In the genomic region with DNA sequence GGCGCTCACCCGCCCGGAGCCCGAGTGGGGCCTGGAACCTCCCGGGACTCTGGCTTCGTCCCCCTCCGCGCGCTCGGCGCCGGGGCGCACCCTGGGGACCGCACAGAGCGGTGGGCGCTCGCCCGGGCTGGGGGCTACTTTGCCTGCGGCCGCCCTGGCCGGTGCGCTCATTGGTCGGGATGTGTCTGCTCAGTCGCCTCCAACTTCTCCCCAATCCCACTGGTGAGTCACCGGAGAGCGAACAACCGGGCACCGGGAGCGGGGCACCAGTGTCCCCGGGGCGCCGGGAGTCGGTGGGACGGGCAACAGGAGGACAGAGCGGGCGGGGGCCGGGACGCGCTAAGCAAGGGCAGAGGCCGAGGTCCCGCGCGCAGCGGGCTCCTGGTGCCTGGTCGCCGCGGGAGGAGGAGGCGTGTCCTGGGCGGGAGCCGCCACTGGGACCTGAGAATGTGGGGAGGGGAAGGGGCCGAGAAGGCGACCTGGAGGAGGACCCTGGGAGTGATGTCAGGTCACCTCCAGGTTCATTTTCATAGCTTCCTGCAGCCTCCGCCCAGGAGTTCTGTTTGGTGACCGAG, we compare ENCODE assay signal across 8 mouse cellular contexts. TPM values are rescaled to one million over a fixed set of nuclear protein-coding genes. Genes with fewer than 3 reads are reported as not detected.
DNase-seq lines count a peak whose midpoint lies in the region; ATAC-seq and TF ChIP-seq lines count a peak whose summit lies in the region.

No protein-coding gene starts in this region.

- peak overlapping the region; percentile 83 for H3K9ac ChIP-seq in ES-Bruce4 (ENCODE audit: low read depth, poor library complexity, severe bottlenecking)
- H3K9ac ChIP-seq in forebrain, embryonic 13.5 days: peak overlapping the region; percentile 67
- H3K9ac ChIP-seq in heart, postnatal 0 days (replicated peaks; ENCODE audit: low read depth, low read length): peak overlapping the region; percentile 50
- peak overlapping the region; percentile 45 for H3K9ac ChIP-seq in lung, embryonic 15.5 days

- H3K27me3 ChIP-seq in ES-Bruce4 (ENCODE audit: control insufficient read depth, insufficient read depth, low read length, poor library complexity, severe bottlenecking): no peaks in the 10 kb centered on the region
- H3K27me3 ChIP-seq in forebrain, embryonic 13.5 days: peaks cover 23% of the 10 kb centered on the region
- 0 out of 2 replicates have a peak, but pooled peaks cover 6% of the 10 kb centered on the region for H3K27me3 ChIP-seq in heart, postnatal 0 days (ENCODE audit: control insufficient read depth, insufficient read depth, low read length)
- H3K27me3 ChIP-seq in lung, embryonic 15.5 days: peaks cover 15% of the 10 kb centered on the region; the same call in 1 of the 2 replicates

- H3K27ac ChIP-seq in ES-Bruce4 (ENCODE audit: insufficient read depth, low read length): peak overlapping the region; percentile 88
- no peak overlapping the region for H3K27ac ChIP-seq in forebrain, embryonic 13.5 days
- H3K27ac ChIP-seq in heart, postnatal 0 days (ENCODE audit: low read depth): no peak overlapping the region; the same call in 1 of the 2 replicates
- peak overlapping the region; percentile 46 for H3K27ac ChIP-seq in lung, embryonic 15.5 days

- ATAC-seq in forebrain, embryonic 13.5 days: peak; percentile 87
- ATAC-seq in heart, postnatal 0 days (ENCODE audit: insufficient read depth, low read depth): peak; percentile 71
- ATAC-seq in lung, embryonic 15.5 days (ENCODE audit: borderline replicate concordance, extremely low read depth, low FRiP score, low TSS enrichment): peak; percentile 83
- no peak for ATAC-seq in monocyte, adult 5-6 weeks (replicated peaks; ENCODE audit: insufficient number of reproducible peaks, low FRiP score, low TSS enrichment, poor library complexity, severe bottlenecking)

- peaks cover 3% of the 10 kb centered on the region; the same call in 1 of the 2 replicates for H3K36me3 ChIP-seq in ES-Bruce4 (ENCODE audit: control insufficient read depth, insufficient read depth, low read length, poor library complexity, severe bottlenecking)
- no peaks in the 10 kb centered on the region for H3K36me3 ChIP-seq in forebrain, embryonic 13.5 days (ENCODE audit: poor library complexity, severe bottlenecking)
- no peaks in the 10 kb centered on the region for H3K36me3 ChIP-seq in heart, postnatal 0 days (replicated peaks; ENCODE audit: control insufficient read depth, insufficient read depth, low read length)
- no peaks in the 10 kb centered on the region for H3K36me3 ChIP-seq in lung, embryonic 15.5 days

- H3K4me2 ChIP-seq in forebrain, embryonic 13.5 days: peak overlapping the region; percentile 100
- peak overlapping the region; percentile 99 for H3K4me2 ChIP-seq in heart, postnatal 0 days (ENCODE audit: low read depth, low read length)
- peak overlapping the region; percentile 99 for H3K4me2 ChIP-seq in lung, embryonic 15.5 days

- 0% methylated on average over 41 of the region's 54 CpGs for WGBS in forebrain, embryonic 13.5 days
- under 1% methylated on average over 48 of the region's 54 CpGs for WGBS in heart, postnatal 0 days
- WGBS in lung, embryonic 15.5 days: under 1% methylated on average over 48 of the region's 54 CpGs

- TF ChIP-seq CTCF in ES-Bruce4 (IDR thresholded peaks at IDR 0.05; ENCODE audit: low read depth, low read length): no peak
- TF ChIP-seq CTCF in heart, postnatal 0 days (IDR thresholded peaks at IDR 0.05; ENCODE audit: low read depth): no peak

- H3K4me1 ChIP-seq in ES-Bruce4 (ENCODE audit: control insufficient read depth, insufficient read depth, low read length): peaks cover 1% of the 10 kb centered on the region
- H3K4me1 ChIP-seq in forebrain, embryonic 13.5 days: peaks cover 4% of the 10 kb centered on the region; the same call in 1 of the 2 replicates
- H3K4me1 ChIP-seq in heart, postnatal 0 days (ENCODE audit: control insufficient read depth, insufficient read depth): no peaks in the 10 kb centered on the region
- 0 out of 2 replicates have a peak, but pooled peaks cover 3% of the 10 kb centered on the region for H3K4me1 ChIP-seq in lung, embryonic 15.5 days

- DNase-seq in adrenal gland, postnatal 25 days: peak; percentile 61
- DNase-seq in heart, postnatal 0 days (ENCODE audit: low spot score): no peak
- DNase-seq in kidney, postnatal 10 days: peak; percentile 81
- peak; percentile 67 for DNase-seq in ovary, postnatal 36 days (ENCODE audit: low spot score)

- H3K9me3 ChIP-seq in ES-Bruce4 (replicated peaks; ENCODE audit: control insufficient read depth, insufficient read depth, low read length, poor library complexity, severe bottlenecking): no peaks in the 10 kb centered on the region
- H3K9me3 ChIP-seq in forebrain, embryonic 13.5 days (replicated peaks): no peaks in the 10 kb centered on the region
- H3K9me3 ChIP-seq in heart, postnatal 0 days (replicated peaks; ENCODE audit: control insufficient read depth, low read length): no peaks in the 10 kb centered on the region
- H3K9me3 ChIP-seq in lung, embryonic 15.5 days: no peaks in the 10 kb centered on the region

- no peak for TF ChIP-seq POLR2A in ES-Bruce4 (IDR thresholded peaks at IDR 0.05; ENCODE audit: insufficient read depth, low read length)

- peak overlapping the region; percentile 57 for H3K4me3 ChIP-seq in ES-Bruce4 (ENCODE audit: low read depth, low read length)
- H3K4me3 ChIP-seq in forebrain, embryonic 13.5 days: peak overlapping the region; percentile 70
- H3K4me3 ChIP-seq in heart, postnatal 0 days (ENCODE audit: low read depth, low read length): peak overlapping the region; percentile 72
- peak overlapping the region; percentile 66 for H3K4me3 ChIP-seq in lung, embryonic 15.5 days

- TF ChIP-seq EP300 in ES-Bruce4 (IDR thresholded peaks at IDR 0.05; ENCODE audit: insufficient read depth, low read depth, low read length): peak; percentile 50; the same call in 1 of the 2 replicates
- TF ChIP-seq EP300 in heart, postnatal 0 days (IDR thresholded peaks at IDR 0.05; ENCODE audit: low read depth): no peak

RNA-seq across cellular contexts. Expression of a gene that starts 54.4 kb away (rescaled TPM):
- 78.7 and 80.3 TPM in 2 replicates for polyA plus RNA-seq in ES-Bruce4 (2011; ENCODE audit: insufficient read depth, insufficient read length, low read depth, missing spikeins)
- 24.1 and 26.4 TPM in 2 replicates for total RNA-seq in adrenal gland, postnatal 25 days (2021)
- 1.6 and 2.6 TPM in 2 replicates for polyA plus RNA-seq in forebrain, embryonic 13.5 days (2015; fragmentation: Nextera tagmentation; extraction: Ambion mirVana)
- 1.2 and 4.5 TPM in 2 replicates for total RNA-seq in heart, postnatal 0 days (2014; rRNA removed; ENCODE audit: low replicate concordance)
- 0.94 and 1.1 TPM in 2 replicates for polyA plus RNA-seq in heart, postnatal 0 days (2015; fragmentation: Nextera tagmentation; extraction: Ambion mirVana)
- 4.0 and 5.7 TPM in 2 replicates for polyA plus RNA-seq in lung, embryonic 15.5 days (2015; fragmentation: Nextera tagmentation; extraction: Ambion mirVana)
- not detected in 3 replicates for total RNA-seq in monocyte, adult 5-6 weeks (2017)

Comparison
In these comparisons a context has a peak if more than half of its experiments do, and no peak if none do; other contexts are left out.
1. H3K27ac ChIP-seq: peak in ES-Bruce4 (single experiment) and lung, embryonic 15.5 days (single experiment); none in forebrain, embryonic 13.5 days (single experiment) and heart, postnatal 0 days (single experiment).
2. RNA of a gene that starts 54.4 kb away (polyA plus RNA-seq): 78.7 to 80.3 TPM in ES-Bruce4; 4.0 to 5.7 TPM in lung, embryonic 15.5 days, 1.6 to 2.6 TPM in forebrain, embryonic 13.5 days and 0.94 to 1.1 TPM in heart, postnatal 0 days; every median in the first group is over 10 times any median in the second.
3. Peak in every context shown above with its lines, with median percentiles within 50 percentile points of each other: H3K4me3 ChIP-seq, H3K9ac ChIP-seq and H3K4me2 ChIP-seq.